Mouse (Mus musculus) midbrain, embryonic 14.5 days (tissue): ENCODE measurements around the gene Uba5. TPM values are rescaled to one million over a fixed set of nuclear protein-coding genes. Genes with fewer than 3 reads are reported as not detected.

Source experiments
- ATAC-seq: fragments of 200-750 bp; cut with Nextera tagmentation; 2 replicates; pipeline ENCODE4 v1.8.0; 2017; ENCODE audit warnings: moderate number of reproducible peaks, moderate library complexity; ENCODE audit not compliant: low FRiP score, low TSS enrichment
- DNase-seq: peaks from one replicate; pipeline ENCODE4 v3.0.0-alpha.2; 2015
- H3K27ac ChIP-seq: fragments of 300-500 bp; sonication (generic); replicated peaks from 2 replicates; pipeline ENCODE4 v1.5.1; 2014; ENCODE audit warnings: mild to moderate bottlenecking, low read depth, low read length, moderate library complexity
- H3K27me3 ChIP-seq: fragments of 300-500 bp; sonication (generic); 2 replicates; pipeline ENCODE4 v1.6.1; 2014; ENCODE audit warnings: low read length, control low read depth, mixed read lengths; ENCODE audit not compliant: control insufficient read depth, insufficient read depth
- H3K36me3 ChIP-seq: fragments of 300-500 bp; sonication (generic); 2 replicates; pipeline ENCODE4 v1.6.1; 2014; ENCODE audit warnings: low read length, control low read depth; ENCODE audit not compliant: control insufficient read depth, insufficient read depth
- H3K4me1 ChIP-seq: fragments of 300-500 bp; sonication (generic); 2 replicates; pipeline ENCODE4 v1.6.1; 2014; ENCODE audit warnings: mild to moderate bottlenecking, antibody characterized with exemption, low read length, control low read depth; ENCODE audit not compliant: control insufficient read depth, insufficient read depth
- H3K4me2 ChIP-seq: fragments of 300-500 bp; sonication (generic); 2 replicates; pipeline ENCODE4 v1.6.1; 2014; ENCODE audit warnings: mild to moderate bottlenecking, low read length, moderate library complexity
- H3K4me3 ChIP-seq: fragments of 300-500 bp; sonication (generic); replicated peaks from 2 replicates; pipeline ENCODE4 v1.5.1; 2014; ENCODE audit warnings: low read depth, low read length
- H3K9ac ChIP-seq: fragments of 300-500 bp; sonication (generic); replicated peaks from 2 replicates; pipeline ENCODE4 v1.6.1; 2014; ENCODE audit warnings: mild to moderate bottlenecking, low read length, moderate library complexity
- H3K9me3 ChIP-seq: fragments of 300-500 bp; sonication (generic); 2 replicates; pipeline ENCODE4 v1.6.1; 2016; ENCODE audit warnings: low read length, control low read depth, mixed read lengths; ENCODE audit not compliant: control insufficient read depth
- WGBS: fragments of 180-500 bp; shearing (Covaris S2); extraction: QIAGEN DNeasy Blood & Tissue Kit; methylation state at CpG from one replicate; pipeline ENCODE4 v1.1.7; 2014; 5-methylcytosine and 5-hydroxymethylcytosine counted together
- polyA plus RNA-seq: library from polyadenylated mRNA; unstranded; fragments of >200 nt; fragmentation: Nextera tagmentation; extraction: Ambion mirVana; gene quantifications from 2 replicates; pipeline ENCODE4 v1.2.1, GENCODE M21; 2014

Uba5 gene
- polyA plus RNA-seq, 1 experiment from 2014 or later = 82.1 TPM

DNA sequence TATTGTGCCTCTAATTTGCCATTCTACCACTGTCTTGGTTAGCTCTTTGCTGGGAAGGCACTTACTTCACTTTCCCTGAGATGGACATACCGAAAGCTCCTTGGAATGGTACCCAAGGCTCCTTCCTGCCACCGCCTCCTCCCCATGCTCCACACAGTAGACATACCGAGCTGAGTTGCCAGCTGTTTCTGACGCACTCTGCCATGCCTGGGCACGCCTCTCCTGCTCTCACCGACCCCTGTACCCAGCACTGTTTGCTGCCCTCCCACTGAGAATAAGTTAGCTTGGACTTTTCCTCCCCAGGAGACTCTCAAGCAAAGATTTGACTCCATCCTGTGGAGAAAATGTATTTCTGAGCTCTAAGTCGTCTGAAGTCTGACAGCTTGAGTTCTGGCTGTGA is 37.9 kb upstream of the Uba5 start:
- no peak overlapping the region for H3K4me2 ChIP-seq
- H3K4me1 ChIP-seq = no peaks in the 10 kb centered on the region
- H3K9ac ChIP-seq = no peak overlapping the region
- DNase-seq (no peak), ATAC-seq (no peak)
- H3K27ac ChIP-seq = no peak overlapping the region
- no peaks in the 10 kb centered on the region for H3K36me3 ChIP-seq
- WGBS = 56% methylated on average over 7 of the region's 7 CpGs
- no peak overlapping the region for H3K4me3 ChIP-seq
- no peaks in the 10 kb centered on the region for H3K27me3 ChIP-seq
- no peaks in the 10 kb centered on the region for H3K9me3 ChIP-seq

DNA sequence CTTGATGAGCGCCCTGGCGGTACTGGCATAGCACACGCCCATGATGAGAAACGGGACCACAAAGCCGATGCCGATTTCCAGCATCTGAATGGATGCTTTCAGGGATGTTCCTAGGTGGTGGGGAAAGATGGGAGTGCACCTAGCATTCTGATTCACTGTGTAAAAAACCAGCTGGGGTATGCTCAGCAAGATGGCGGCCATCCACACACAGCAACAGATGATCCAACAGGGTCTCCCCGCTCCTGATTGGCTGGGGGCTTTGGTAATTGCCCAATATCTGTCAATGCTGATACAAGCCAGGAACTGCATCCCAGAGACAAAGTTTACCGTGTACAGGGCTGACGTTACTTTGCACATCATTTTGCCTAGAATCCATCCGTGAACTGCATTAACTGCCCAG is 36.1 kb upstream of the Uba5 start:
- Histone ChIP-seq H3K4me2 (no peak overlapping the region), H3K4me1 (no peaks in the 10 kb centered on the region), H3K9ac (no peak overlapping the region), H3K9me3 (no peaks in the 10 kb centered on the region), H3K27ac (no peak overlapping the region), H3K27me3 (no peaks in the 10 kb centered on the region), H3K4me3 (no peak overlapping the region), H3K36me3 (no peaks in the 10 kb centered on the region)
- no peak for DNase-seq
- ATAC-seq = no peak
- WGBS = 93% methylated on average over 11 of the region's 11 CpGs

DNA sequence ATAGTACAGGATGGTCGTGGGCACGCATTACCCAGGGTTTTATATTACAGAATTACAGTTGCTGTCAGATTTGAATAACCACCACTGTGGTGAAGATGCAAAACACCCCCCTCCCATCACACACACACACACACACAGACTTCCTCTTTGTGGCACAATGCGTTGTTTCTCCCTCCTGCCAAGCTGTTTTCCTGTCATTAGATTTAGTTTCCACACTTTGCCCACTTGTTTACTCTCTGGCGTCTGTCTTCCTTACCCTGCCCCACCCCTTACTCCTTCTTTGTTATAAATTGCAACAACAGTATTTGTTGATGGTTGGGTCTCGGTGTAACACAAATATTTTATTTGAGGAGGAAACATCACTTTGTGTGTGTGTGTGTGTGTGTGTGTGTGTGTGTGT is 35.3 kb upstream of the Uba5 start:
- 88% methylated on average over 5 of the region's 5 CpGs for WGBS
- DNase-seq (no peak), ATAC-seq (no peak)
- H3K36me3 ChIP-seq = no peaks in the 10 kb centered on the region
- H3K4me2 ChIP-seq = no peak overlapping the region
- H3K9me3 ChIP-seq = no peaks in the 10 kb centered on the region
- no peak overlapping the region for H3K9ac ChIP-seq
- no peak overlapping the region for H3K27ac ChIP-seq
- H3K4me3 ChIP-seq = no peak overlapping the region
- no peaks in the 10 kb centered on the region for H3K4me1 ChIP-seq
- no peaks in the 10 kb centered on the region for H3K27me3 ChIP-seq

DNA sequence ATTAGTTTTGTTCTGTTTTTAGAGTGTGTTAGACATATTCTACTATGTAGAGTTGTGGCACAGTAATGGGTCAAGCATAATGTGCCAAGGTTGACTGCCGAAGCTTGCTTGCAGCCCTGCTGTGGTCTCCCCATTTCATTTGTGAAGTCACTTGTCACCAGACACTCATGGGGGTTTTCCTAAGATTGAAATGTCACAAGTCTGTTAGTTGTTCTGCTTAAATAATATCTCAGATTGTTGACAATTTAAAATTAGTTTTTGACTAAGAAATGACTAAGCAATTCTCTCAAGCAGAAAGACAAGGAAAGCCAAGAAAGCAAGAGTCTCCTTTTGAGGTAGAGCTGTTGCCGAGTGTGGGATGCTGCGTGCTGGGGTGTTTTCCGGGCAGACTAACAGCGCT is 30.0 kb upstream of the Uba5 start:
- Histone ChIP-seq H3K4me1 (no peaks in the 10 kb centered on the region), H3K27me3 (no peaks in the 10 kb centered on the region), H3K9ac (no peak overlapping the region), H3K27ac (no peak overlapping the region), H3K4me2 (no peak overlapping the region), H3K36me3 (no peaks in the 10 kb centered on the region), H3K9me3 (no peaks in the 10 kb centered on the region), H3K4me3 (no peak overlapping the region)
- WGBS = 93% methylated on average over 5 of the region's 5 CpGs
- ATAC-seq = no peak
- DNase-seq = no peak

DNA sequence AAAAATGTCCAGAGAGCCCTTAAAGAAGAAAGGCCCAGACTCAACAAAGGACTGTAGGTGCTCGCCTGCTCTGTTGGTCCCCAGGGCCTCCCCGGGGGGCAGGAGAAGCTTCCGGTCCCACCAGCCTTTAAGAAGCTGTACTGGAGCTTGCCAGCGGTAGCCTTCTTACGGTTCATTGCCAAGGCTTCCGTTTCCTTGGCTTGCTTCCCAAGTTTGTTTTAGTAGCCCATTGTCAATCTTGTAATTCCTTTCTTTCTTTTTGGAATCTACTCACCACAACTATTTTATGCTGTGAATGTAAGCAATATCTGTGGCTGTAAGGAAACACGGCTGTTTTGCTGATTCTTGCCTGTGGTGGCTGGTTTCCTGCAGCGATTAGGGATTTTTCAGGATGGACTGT is 25.6 kb upstream of the Uba5 start:
- H3K27me3 ChIP-seq = no peaks in the 10 kb centered on the region
- DNase-seq (peak; percentile 50), ATAC-seq (no peak)
- no peak overlapping the region for H3K27ac ChIP-seq
- H3K9ac ChIP-seq = no peak overlapping the region
- H3K9me3 ChIP-seq = no peaks in the 10 kb centered on the region
- 0 out of 2 replicates have a peak, but pooled peaks cover 13% of the 10 kb centered on the region for H3K36me3 ChIP-seq
- H3K4me1 ChIP-seq = no peaks in the 10 kb centered on the region
- 65% methylated on average over 8 of the region's 8 CpGs for WGBS
- H3K4me2 ChIP-seq = no peak overlapping the region
- no peak overlapping the region for H3K4me3 ChIP-seq

DNA sequence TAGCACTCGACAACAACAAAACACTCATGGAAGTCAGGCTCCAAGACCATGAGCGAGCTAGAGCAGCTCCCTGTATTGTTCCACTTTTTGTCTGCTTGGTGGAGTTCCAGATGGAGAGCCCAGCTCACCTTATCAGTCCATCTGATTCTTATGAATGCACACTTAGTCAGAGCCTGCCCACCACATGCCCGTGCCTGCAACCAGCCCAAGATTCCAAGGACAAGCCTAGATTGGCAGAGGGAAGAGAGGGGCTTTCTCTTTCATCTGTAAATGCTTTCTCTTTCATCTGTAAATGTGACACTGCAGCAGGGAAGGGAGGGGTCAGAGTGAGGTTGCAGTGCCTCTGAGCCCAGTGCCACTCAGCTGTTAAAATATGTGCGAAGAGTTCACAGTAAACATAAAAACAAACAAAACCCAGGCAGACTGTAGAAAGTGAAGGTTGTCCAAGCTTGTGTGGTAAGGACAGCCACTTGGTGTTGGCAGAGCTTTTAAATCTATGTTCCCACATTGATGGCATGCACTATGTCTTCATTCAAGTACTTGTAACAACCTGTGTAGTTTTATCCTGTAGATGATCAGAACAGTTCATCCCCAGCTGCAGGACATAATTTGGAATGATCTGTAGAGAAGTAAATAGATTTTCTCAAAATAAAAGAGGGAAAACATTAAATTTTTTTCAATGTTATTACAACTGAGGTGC is 22.9 kb upstream of the Uba5 start:
- 70% methylated on average over 4 of the region's 4 CpGs for WGBS
- no peak overlapping the region for H3K4me2 ChIP-seq

DNA sequence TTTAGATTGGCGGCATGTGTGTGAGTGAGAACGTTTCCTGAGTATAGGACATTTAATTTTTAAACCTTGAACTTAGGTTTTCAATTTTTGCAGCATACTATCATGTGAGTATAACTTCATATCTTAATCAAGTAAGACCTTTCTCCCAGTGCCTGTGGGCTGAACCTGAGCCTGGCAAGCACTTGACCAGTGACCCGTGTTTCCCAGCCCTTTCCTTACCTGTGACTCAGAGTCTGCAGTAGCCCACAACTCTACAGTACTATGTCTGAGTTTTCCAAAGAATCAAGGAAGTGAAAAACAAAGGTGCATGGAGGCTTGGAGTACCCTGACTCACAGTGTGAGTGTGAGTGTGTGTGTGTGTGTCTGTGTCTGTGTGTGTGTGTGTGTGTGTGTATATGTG is 17.1 kb upstream of the Uba5 start:
- 77% methylated on average over 3 of the region's 3 CpGs for WGBS
- Histone ChIP-seq H3K4me1 (no peaks in the 10 kb centered on the region), H3K27me3 (no peaks in the 10 kb centered on the region), H3K9ac (no peak overlapping the region), H3K4me3 (no peak overlapping the region), H3K36me3 (0 out of 2 replicates have a peak, but pooled peaks cover 16% of the 10 kb centered on the region), H3K4me2 (no peak overlapping the region), H3K9me3 (no peaks in the 10 kb centered on the region), H3K27ac (no peak overlapping the region)
- ATAC-seq (no peak), DNase-seq (no peak)

More for the DNA sequence above, 22.9 kb upstream of the Uba5 start:
- DNase-seq (no peak), ATAC-seq (no peak)
- H3K4me1 ChIP-seq = no peaks in the 10 kb centered on the region
- H3K27ac ChIP-seq = no peak overlapping the region
- H3K27me3 ChIP-seq = no peaks in the 10 kb centered on the region
- H3K9me3 ChIP-seq = no peaks in the 10 kb centered on the region
- no peak overlapping the region for H3K4me3 ChIP-seq
- 0 out of 2 replicates have a peak, but pooled peaks cover 18% of the 10 kb centered on the region for H3K36me3 ChIP-seq
- H3K9ac ChIP-seq = no peak overlapping the region

DNA sequence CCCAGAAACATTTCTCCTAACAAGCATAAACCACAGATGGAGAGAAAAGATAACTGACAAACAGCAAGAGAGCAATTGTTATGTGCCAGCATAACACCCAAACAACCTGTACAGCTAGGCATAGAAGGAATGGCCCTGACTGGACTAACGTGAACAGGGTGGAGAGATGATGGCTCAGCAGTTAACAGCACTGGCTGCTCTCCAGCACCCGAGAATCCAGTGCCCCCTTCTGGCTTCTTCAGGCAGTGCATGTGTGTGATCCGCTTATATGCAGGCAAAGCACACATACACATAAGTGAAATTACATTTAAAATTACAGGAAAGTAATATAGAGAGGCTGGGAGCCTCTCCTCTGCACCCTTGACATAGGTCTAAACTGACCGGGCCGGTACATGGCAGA is 16.4 kb upstream of the Uba5 start:
- Histone ChIP-seq H3K4me2 (no peak overlapping the region), H3K4me3 (no peak overlapping the region), H3K36me3 (0 out of 2 replicates have a peak, but pooled peaks cover 10% of the 10 kb centered on the region), H3K4me1 (no peaks in the 10 kb centered on the region), H3K9ac (no peak overlapping the region), H3K9me3 (no peaks in the 10 kb centered on the region), H3K27ac (no peak overlapping the region), H3K27me3 (no peaks in the 10 kb centered on the region)
- DNase-seq (peak; percentile 63), ATAC-seq (no peak)
- 44% methylated on average over 5 of the region's 5 CpGs for WGBS

DNA sequence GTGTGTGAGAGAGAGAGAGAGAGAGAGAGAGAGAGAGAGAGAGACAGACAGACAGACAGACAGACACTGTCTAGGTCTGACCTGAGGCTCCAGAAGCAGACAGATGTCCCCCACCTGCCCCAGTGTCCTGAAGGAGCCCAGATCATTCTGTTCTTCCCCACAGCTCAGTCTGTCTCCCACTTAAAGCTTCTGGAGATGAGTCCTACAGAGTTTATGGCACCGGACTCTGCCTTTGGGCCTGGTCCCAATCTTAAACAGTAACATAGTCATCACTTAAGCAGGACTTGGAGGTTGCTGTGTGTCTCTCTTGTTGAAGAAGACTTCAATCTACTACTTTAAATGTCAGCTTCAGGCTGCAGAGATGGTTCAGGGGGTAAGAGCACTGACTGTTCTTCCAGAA is 15.8 kb upstream of the Uba5 start:
- DNase-seq = no peak
- no peak for ATAC-seq
- Histone ChIP-seq H3K27ac (no peak overlapping the region), H3K36me3 (0 out of 2 replicates have a peak, but pooled peaks cover 5% of the 10 kb centered on the region), H3K4me1 (no peaks in the 10 kb centered on the region), H3K27me3 (no peaks in the 10 kb centered on the region), H3K4me3 (no peak overlapping the region), H3K9me3 (no peaks in the 10 kb centered on the region), H3K4me2 (no peak overlapping the region), H3K9ac (no peak overlapping the region)
- 100% methylated on average over 1 of the region's 1 CpGs for WGBS
